ENCODE assay signal across 8 mouse cellular contexts in genomic region chr4:135436291-135436690, GRCm38 (mm10). TPM values are rescaled to one million over a fixed set of nuclear protein-coding genes. Genes with fewer than 3 reads are reported as not detected.
A peak's percentile ranks its signal among the peaks of the same experiment; 100 is the strongest.
DNase-seq lines count a peak whose midpoint lies in the region; ATAC-seq and TF ChIP-seq lines count a peak whose summit lies in the region.

No protein-coding gene starts in this region.

- H3K27me3 ChIP-seq in lung, embryonic 14.5 days (ENCODE audit: insufficient read depth, low read length), result no peaks in the 10 kb centered on the region
- H3K27me3 ChIP-seq in intestine, postnatal 0 days (replicated peaks; ENCODE audit: control insufficient read depth, insufficient read depth, low read length), result no peaks in the 10 kb centered on the region

- ATAC-seq in lung, embryonic 14.5 days (ENCODE audit: insufficient read depth), result no peak
- no peak for ATAC-seq in intestine, postnatal 0 days

- H3K36me3 ChIP-seq in lung, embryonic 14.5 days (ENCODE audit: insufficient read depth), result no peaks in the 10 kb centered on the region
- no peaks in the 10 kb centered on the region for H3K36me3 ChIP-seq in intestine, postnatal 0 days (ENCODE audit: control insufficient read depth, insufficient read depth)

- H3K4me3 ChIP-seq in lung, embryonic 14.5 days (ENCODE audit: low read depth, low read length), result no peak overlapping the region
- no peak overlapping the region for H3K4me3 ChIP-seq in intestine, postnatal 0 days (ENCODE audit: low read depth, low read length)

- H3K4me1 ChIP-seq in lung, embryonic 14.5 days (ENCODE audit: insufficient read depth), result peaks cover 4% of the 10 kb centered on the region; the same call in 1 of the 2 replicates
- H3K4me1 ChIP-seq in intestine, postnatal 0 days (replicated peaks; ENCODE audit: control insufficient read depth, insufficient read depth, low read length), result 0 out of 2 replicates have a peak, but pooled peaks cover 4% of the 10 kb centered on the region

- no peaks in the 10 kb centered on the region for H3K9me3 ChIP-seq in lung, embryonic 14.5 days (ENCODE audit: low read depth, low read length)
- no peaks in the 10 kb centered on the region for H3K9me3 ChIP-seq in intestine, postnatal 0 days (ENCODE audit: control insufficient read depth)

- no peak overlapping the region for H3K4me2 ChIP-seq in lung, embryonic 14.5 days
- no peak overlapping the region for H3K4me2 ChIP-seq in intestine, postnatal 0 days (replicated peaks; ENCODE audit: low read depth)

- WGBS in lung, embryonic 14.5 days, result 48% methylated on average over 13 of the region's 13 CpGs
- WGBS in intestine, postnatal 0 days, result 61% methylated on average over 13 of the region's 13 CpGs

- TF ChIP-seq CTCF in lung, embryonic 14.5 days (IDR thresholded peaks at IDR 0.05; ENCODE audit: low read depth), result no peak
- no peak for TF ChIP-seq CTCF in intestine, postnatal 0 days (IDR thresholded peaks at IDR 0.05; ENCODE audit: low read depth)

- peak; percentile 34 for DNase-seq in adrenal gland, adult 2 months
- DNase-seq in adrenal gland, adult 18-20 months (ENCODE audit: low spot score in 2 of 2), result no peak
- DNase-seq in R1 (ENCODE audit: low read depth, low spot score), result peak; percentile 82
- peak; percentile 38 for DNase-seq in heart, postnatal 4 days
- peak; percentile 55 for DNase-seq in lung, embryonic 14.5 days
- no peak for DNase-seq in cerebellum, adult 18-20 months
- no peak for DNase-seq in cerebellum, adult 11-12 months

- H3K9ac ChIP-seq in lung, embryonic 14.5 days, result no peak overlapping the region
- no peak overlapping the region for H3K9ac ChIP-seq in intestine, postnatal 0 days (ENCODE audit: low read depth, low read length)

- H3K27ac ChIP-seq in lung, embryonic 14.5 days (ENCODE audit: low read depth), result no peak overlapping the region
- H3K27ac ChIP-seq in intestine, postnatal 0 days (ENCODE audit: low read depth, low read length), result no peak overlapping the region; the same call in 1 of the 2 replicates

RNA-seq across cellular contexts. Expression of gene Rcan3, which starts 2.6 kb away (rescaled TPM):
- 10 to 100 TPM; 12.1 to 24.4 TPM for total RNA-seq in adrenal gland, adult 2 months (2021)
- 13.1 and 15.7 TPM in 2 replicates for polyA plus RNA-seq in adrenal gland, adult 2 months (2012; rRNA removed)
- total RNA-seq in adrenal gland, adult 18-20 months (2021), result 10 to 100 TPM; 14.2 to 15.3 TPM
- total RNA-seq in heart, postnatal 4 days (2021), result 10 to 100 TPM; 18.6 to 19.6 TPM
- polyA plus RNA-seq in lung, embryonic 14.5 days (2014; fragmentation: Nextera tagmentation; extraction: Ambion mirVana), result 14.0 and 14.1 TPM in 2 replicates
- 18.4 and 19.7 TPM in 2 replicates for polyA plus RNA-seq in intestine, postnatal 0 days (2015; fragmentation: Nextera tagmentation; extraction: Ambion mirVana)

RNA-seq across cellular contexts. Expression of gene Ncmap, which starts 38.3 kb away (rescaled TPM):
- total RNA-seq in adrenal gland, adult 2 months (2021), result under 1 TPM in 1 of 2 experiments, not detected in 1; 0.28 TPM
- 0.15 and 3.2 TPM in 2 replicates for polyA plus RNA-seq in adrenal gland, adult 2 months (2012; rRNA removed)
- total RNA-seq in adrenal gland, adult 18-20 months (2021), result under 1 TPM in 1 of 2 experiments, not detected in 1; 0.26 TPM
- under 1 TPM; 0.62 to 0.77 TPM for total RNA-seq in heart, postnatal 4 days (2021)
- 4.6 and 6.9 TPM in 2 replicates for polyA plus RNA-seq in lung, embryonic 14.5 days (2014; fragmentation: Nextera tagmentation; extraction: Ambion mirVana)
- polyA plus RNA-seq in intestine, postnatal 0 days (2015; fragmentation: Nextera tagmentation; extraction: Ambion mirVana), result 2.5 and 2.6 TPM in 2 replicates

RNA-seq across cellular contexts. Expression of gene Stpg1, which starts 58.3 kb away (rescaled TPM):
- under 1 TPM; 0.32 to 0.41 TPM for total RNA-seq in adrenal gland, adult 2 months (2021)
- polyA plus RNA-seq in adrenal gland, adult 2 months (2012; rRNA removed), result 0.35 and 0.65 TPM in 2 replicates
- total RNA-seq in adrenal gland, adult 18-20 months (2021), result under 1 TPM; 0.29 to 0.89 TPM
- total RNA-seq in heart, postnatal 4 days (2021), result not detected
- polyA plus RNA-seq in lung, embryonic 14.5 days (2014; fragmentation: Nextera tagmentation; extraction: Ambion mirVana), result 0.14 and 0.29 TPM in 2 replicates
- polyA plus RNA-seq in intestine, postnatal 0 days (2015; fragmentation: Nextera tagmentation; extraction: Ambion mirVana), result 0.09 TPM in 1 of 2 replicates, not detected in the other

RNA-seq across cellular contexts. Expression of gene Nipal3, which starts 58.5 kb away (rescaled TPM):
- total RNA-seq in adrenal gland, adult 2 months (2021), result 10 to 100 TPM; 16.0 to 24.6 TPM
- 15.2 and 21.6 TPM in 2 replicates for polyA plus RNA-seq in adrenal gland, adult 2 months (2012; rRNA removed)
- total RNA-seq in adrenal gland, adult 18-20 months (2021), result 10 to 100 TPM; 11.9 to 15.2 TPM
- total RNA-seq in heart, postnatal 4 days (2021), result 10 to 100 TPM; 19.3 to 19.6 TPM
- polyA plus RNA-seq in lung, embryonic 14.5 days (2014; fragmentation: Nextera tagmentation; extraction: Ambion mirVana), result 3.4 and 4.7 TPM in 2 replicates
- polyA plus RNA-seq in intestine, postnatal 0 days (2015; fragmentation: Nextera tagmentation; extraction: Ambion mirVana), result 5.7 TPM in 2 replicates

Comparison
In these comparisons a context has a peak if more than half of its experiments do, and no peak if none do; other contexts are left out.
1. DNase-seq: peak in adrenal gland, adult 2 months (single experiment), R1 (single experiment), heart, postnatal 4 days (single experiment) and lung, embryonic 14.5 days (single experiment); none in adrenal gland, adult 18-20 months (0 of 2), cerebellum, adult 18-20 months (0 of 2) and cerebellum, adult 11-12 months (single experiment).